Mouse (Mus musculus) intestine, postnatal 0 days (tissue): Measurements from ENCODE around the gene Daxx. TPM values are rescaled to one million over a fixed set of nuclear protein-coding genes. Genes with fewer than 3 reads are reported as not detected.
A peak's percentile ranks its signal among the peaks of the same experiment; 100 is the strongest.

Experiments used
- ATAC-seq: fragments of 200-750 bp; cut with Nextera tagmentation; 2 replicates; pipeline ENCODE4 v1.8.0; 2017; ENCODE audit warnings: mild to moderate bottlenecking, moderate TSS enrichment, moderate library complexity
- H3K27ac ChIP-seq: fragments of 300-500 bp; sonication (generic); 2 replicates; pipeline ENCODE4 v1.5.1; 2014; ENCODE audit warnings: mild to moderate bottlenecking, low read depth, low read length, moderate library complexity
- H3K27me3 ChIP-seq: fragments of 300-500 bp; sonication (generic); replicated peaks from 2 replicates; pipeline ENCODE4 v1.6.1; 2014; ENCODE audit warnings: low read length, mixed read lengths; ENCODE audit not compliant: control insufficient read depth, insufficient read depth
- H3K36me3 ChIP-seq: fragments of 300-500 bp; sonication (generic); 2 replicates; pipeline ENCODE4 v1.6.1; 2014; ENCODE audit warnings: mild to moderate bottlenecking, moderate library complexity; ENCODE audit not compliant: control insufficient read depth, insufficient read depth
- H3K4me1 ChIP-seq: fragments of 300-500 bp; sonication (generic); replicated peaks from 2 replicates; pipeline ENCODE4 v1.6.1; 2014; ENCODE audit warnings: antibody characterized with exemption, low read length, mixed read lengths; ENCODE audit not compliant: control insufficient read depth, insufficient read depth
- H3K4me2 ChIP-seq: fragments of 300-500 bp; sonication (generic); replicated peaks from 2 replicates; pipeline ENCODE4 v1.6.1; 2014; ENCODE audit warnings: low read depth, mild to moderate bottlenecking, moderate library complexity
- H3K4me3 ChIP-seq: fragments of 300-500 bp; sonication (generic); 2 replicates; pipeline ENCODE4 v1.5.1; 2014; ENCODE audit warnings: low read depth, low read length
- H3K9ac ChIP-seq: fragments of 300-500 bp; sonication (generic); 2 replicates; pipeline ENCODE4 v1.6.1; 2014; ENCODE audit warnings: mild to moderate bottlenecking, low read depth, low read length
- H3K9me3 ChIP-seq: fragments of 300-500 bp; sonication (generic); 2 replicates; pipeline ENCODE4 v1.6.1; 2016; ENCODE audit warnings: mixed run types; ENCODE audit not compliant: control insufficient read depth
- CTCF ChIP-seq: sonication (generic); IDR thresholded peaks from 2 replicates; pipeline ENCODE4 v1.5.1; 2016; ENCODE audit warnings: low read depth, mild to moderate bottlenecking, control low read depth, antibody characterized with exemption, moderate library complexity
- WGBS: fragments of 180-500 bp; shearing (Covaris S2); extraction: QIAGEN DNeasy Blood & Tissue Kit; methylation state at CpG from one replicate; pipeline ENCODE4 v1.1.7; 2014; 5-methylcytosine and 5-hydroxymethylcytosine counted together
- polyA plus RNA-seq: library from polyadenylated mRNA; unstranded; fragments of >200 nt; fragmentation: Nextera tagmentation; extraction: Ambion mirVana; gene quantifications from 2 replicates; pipeline ENCODE4 v1.2.1, GENCODE M21; 2015

The Daxx gene
- polyA plus RNA-seq, 1 experiment from 2014 or later, result 20.6 TPM

- H3K36me3 ChIP-seq, result peaks cover 33% of the 10 kb centered on the region; the same call in 1 of the 2 replicates
- no peak for TF ChIP-seq CTCF
- H3K4me3 ChIP-seq, result no peak overlapping the region
- no peak overlapping the region for H3K4me2 ChIP-seq
- ATAC-seq, result no peak
- no peak overlapping the region for H3K27ac ChIP-seq
- no peaks in the 10 kb centered on the region for H3K9me3 ChIP-seq
- H3K4me1 ChIP-seq, result peaks cover 4% of the 10 kb centered on the region; the same call in 1 of the 2 replicates
- no peaks in the 10 kb centered on the region for H3K27me3 ChIP-seq
- 81% methylated on average over 15 of the region's 15 CpGs for WGBS
- H3K9ac ChIP-seq, result no peak overlapping the region
Observed at GRCm38 (mm10) chr17:33936993-33937392, 27.8 kb downstream of the Daxx start.

- Histone ChIP-seq H3K9me3 (no peaks in the 10 kb centered on the region), H3K4me1 (peaks cover 4% of the 10 kb centered on the region; the same call in 1 of the 2 replicates), H3K36me3 (peaks cover 27% of the 10 kb centered on the region), H3K27me3 (no peaks in the 10 kb centered on the region), H3K4me2 (peak overlapping the region; percentile 83; the same call in 1 of the 2 replicates), H3K9ac (peak overlapping the region; percentile 7; the same call in 1 of the 2 replicates), H3K27ac (no peak overlapping the region), H3K4me3 (no peak overlapping the region)
- 62% methylated on average over 11 of the region's 11 CpGs for WGBS
- no peak for ATAC-seq
- no peak for TF ChIP-seq CTCF
Observed at GRCm38 (mm10) chr17:33938783-33939182, 29.6 kb downstream of the Daxx start.

- H3K27ac ChIP-seq, result no peak within 1 kb of the TSS
- 0% methylated on average over 36 of the region's 36 CpGs for WGBS
- H3K9ac ChIP-seq, result peak within 1 kb of the TSS; percentile 79
- no peaks in the 10 kb centered on the region for H3K9me3 ChIP-seq
- H3K36me3 ChIP-seq, result peaks cover 29% of the 10 kb centered on the region
- H3K4me3 ChIP-seq, result peak within 1 kb of the TSS; percentile 57
- peak; percentile 87 for ATAC-seq
- TF ChIP-seq CTCF, result no peak
- H3K27me3 ChIP-seq, result no peaks in the 10 kb centered on the region
- H3K4me1 ChIP-seq, result peaks cover 4% of the 10 kb centered on the region; the same call in 1 of the 2 replicates
- peak within 1 kb of the TSS; percentile 83 for H3K4me2 ChIP-seq
Observed at GRCm38 (mm10) chr17:33940206-33940805, 31.1 kb downstream of the Daxx start, which contains the start of the genes Pfdn6 and Wdr46. Pfdn6 (minus strand) TSS chr17:33940343. Wdr46 (plus strand) TSS chr17:33940660.

- H3K27ac ChIP-seq, result no peak overlapping the region
- ATAC-seq, result no peak
- peak overlapping the region; percentile 79 for H3K9ac ChIP-seq
- peaks cover 25% of the 10 kb centered on the region for H3K36me3 ChIP-seq
- H3K4me2 ChIP-seq, result peak overlapping the region; percentile 83
- no peak for TF ChIP-seq CTCF
- peak overlapping the region; percentile 57 for H3K4me3 ChIP-seq
- no peaks in the 10 kb centered on the region for H3K27me3 ChIP-seq
- WGBS, result 3% methylated on average over 26 of the region's 26 CpGs
- peaks cover 4% of the 10 kb centered on the region; the same call in 1 of the 2 replicates for H3K4me1 ChIP-seq
- H3K9me3 ChIP-seq, result no peaks in the 10 kb centered on the region
Observed at GRCm38 (mm10) chr17:33940981-33941380, 31.8 kb downstream of the Daxx start.

DNA sequence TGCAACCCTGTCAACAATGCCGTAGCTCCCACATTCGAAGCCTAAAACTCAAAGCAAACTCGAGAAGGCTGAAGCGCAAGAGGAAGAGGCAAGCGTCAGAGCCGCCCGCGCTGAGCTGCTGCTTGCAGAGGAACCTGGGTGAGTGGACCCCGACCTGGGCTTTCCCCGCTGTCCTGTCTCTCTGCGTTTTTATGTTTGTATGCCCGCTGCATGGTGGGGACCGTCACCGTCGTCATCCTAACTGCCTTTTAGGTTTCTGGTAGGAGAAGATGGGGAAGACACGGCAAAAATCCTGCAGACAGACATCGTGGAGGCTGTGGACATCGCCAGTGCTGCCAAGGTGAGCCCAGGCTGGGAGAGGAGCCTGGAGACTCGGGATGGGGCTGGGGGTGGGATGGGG lies 32.2 kb downstream of the Daxx start:
- H3K27ac ChIP-seq, result no peak overlapping the region
- peak overlapping the region; percentile 57 for H3K4me3 ChIP-seq
- peak overlapping the region; percentile 79 for H3K9ac ChIP-seq
- peak overlapping the region; percentile 83 for H3K4me2 ChIP-seq
- peaks cover 4% of the 10 kb centered on the region; the same call in 1 of the 2 replicates for H3K4me1 ChIP-seq
- no peak for ATAC-seq
- H3K9me3 ChIP-seq, result no peaks in the 10 kb centered on the region
- WGBS, result 43% methylated on average over 19 of the region's 19 CpGs
- H3K27me3 ChIP-seq, result no peaks in the 10 kb centered on the region
- peaks cover 29% of the 10 kb centered on the region for H3K36me3 ChIP-seq
- TF ChIP-seq CTCF, result no peak

- TF ChIP-seq CTCF, result no peak
- Histone ChIP-seq H3K27me3 (no peaks in the 10 kb centered on the region), H3K4me3 (no peak overlapping the region), H3K4me1 (peaks cover 4% of the 10 kb centered on the region; the same call in 1 of the 2 replicates), H3K9ac (no peak overlapping the region), H3K4me2 (no peak overlapping the region), H3K27ac (no peak overlapping the region), H3K36me3 (peaks cover 33% of the 10 kb centered on the region), H3K9me3 (no peaks in the 10 kb centered on the region)
- ATAC-seq, result no peak
- WGBS, result 94% methylated on average over 15 of the region's 15 CpGs
Observed at GRCm38 (mm10) chr17:33943454-33943853, 34.2 kb downstream of the Daxx start.
